Mouse (Mus musculus) olfactory bulb, adult 2 months (tissue): ENCODE results near the gene Kcnq1.

Experiments
- CTCF ChIP-seq: fragments of 200-500 bp; IDR thresholded peaks from 2 replicates; pipeline ENCODE4 v1.5.1; 2012; ENCODE audit warnings: low read depth, mild to moderate bottlenecking, low read length, moderate library complexity; ENCODE audit not compliant: insufficient read depth
- POLR2A ChIP-seq: fragments of 200-500 bp; IDR thresholded peaks from 2 replicates; pipeline ENCODE4 v1.6.1; 2012; ENCODE audit warnings: mild to moderate bottlenecking, low read depth, low read length, moderate library complexity; ENCODE audit not compliant: insufficient read depth

DNA sequence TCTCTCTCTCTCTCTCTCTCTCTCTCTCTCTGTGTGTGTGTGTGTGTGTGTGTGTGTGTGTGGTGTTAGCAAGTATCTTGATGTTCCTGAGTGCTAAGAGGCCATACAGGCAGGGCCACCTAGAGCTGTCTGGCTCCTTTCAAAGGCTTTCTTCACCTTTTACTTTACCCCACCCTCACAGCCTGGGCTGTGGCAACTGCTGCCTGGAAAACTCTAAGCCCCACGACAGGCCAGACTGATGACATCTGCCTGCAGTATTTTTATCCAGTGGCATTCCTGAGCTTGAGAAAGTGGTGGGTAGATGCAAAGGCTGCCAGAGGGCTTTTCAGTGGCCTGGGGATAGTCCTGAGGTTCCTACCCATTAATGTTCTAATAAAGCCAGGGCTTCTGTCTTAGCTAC is 6.2 kb downstream of the Kcnq1 start:
- no peak for TF ChIP-seq POLR2A
- TF ChIP-seq CTCF, result no peak
